Mouse (Mus musculus) kidney, adult 8-10 months (tissue): ENCODE results near the gene Hk3.

Experiments
- DNase-seq, 2 experiments: peaks; one replicate each; pipeline ENCODE4 v3.0.0; 2022

Hk3 gene

GRCm38 (mm10) chr13:55000433-55000832 is 20.8 kb downstream of the Hk3 start:
- no peak for DNase-seq

- DNase-seq, result no peak
Measured at GRCm38 (mm10) chr13:54997568-54997967, 23.6 kb downstream of the Hk3 start.

GRCm38 (mm10) chr13:54995161-54995560 is 26.0 kb downstream of the Hk3 start:
- DNase-seq, result no peak

GRCm38 (mm10) chr13:54994576-54994975 is 26.6 kb downstream of the Hk3 start:
- no peak for DNase-seq

- no peak for DNase-seq
Measured at GRCm38 (mm10) chr13:54992215-54992614, 29.0 kb downstream of the Hk3 start.

- DNase-seq, result no peak
Measured at GRCm38 (mm10) chr13:54988181-54988760, 32.9 kb downstream of the Hk3 start.

- no peak for DNase-seq
Measured at GRCm38 (mm10) chr13:54987405-54987804, 33.8 kb downstream of the Hk3 start.

GRCm38 (mm10) chr13:54983614-54984013 is 37.6 kb downstream of the Hk3 start:
- DNase-seq, result no peak

GRCm38 (mm10) chr13:54983001-54983400 is 38.2 kb downstream of the Hk3 start:
- no peak for DNase-seq

- DNase-seq, result no peak
Measured at GRCm38 (mm10) chr13:54980957-54981356, 40.2 kb downstream of the Hk3 start.

- DNase-seq, result no peak
Measured at GRCm38 (mm10) chr13:54978804-54979203, 42.4 kb downstream of the Hk3 start.

- DNase-seq, result no peak
Measured at GRCm38 (mm10) chr13:54975546-54975945, 45.6 kb downstream of the Hk3 start.

- DNase-seq, result peak; percentile 9 to 50
Measured at GRCm38 (mm10) chr13:54970521-54971247, 50.5 kb downstream of the Hk3 start.

- no peak for DNase-seq
Measured at GRCm38 (mm10) chr13:54969513-54969912, 51.7 kb downstream of the Hk3 start.

- DNase-seq, result no peak
Measured at GRCm38 (mm10) chr13:54968636-54969035, 52.5 kb downstream of the Hk3 start.

GRCm38 (mm10) chr13:54967501-54967900 is 53.7 kb downstream of the Hk3 start:
- DNase-seq, result no peak

- no peak for DNase-seq
Measured at GRCm38 (mm10) chr13:54965256-54965655, 55.9 kb downstream of the Hk3 start.

GRCm38 (mm10) chr13:54960491-54960890 is 60.7 kb downstream of the Hk3 start:
- DNase-seq, result no peak

- DNase-seq, result no peak
Measured at GRCm38 (mm10) chr13:54959842-54960241, 61.3 kb downstream of the Hk3 start.

- no peak for DNase-seq
Measured at GRCm38 (mm10) chr13:54959059-54959701, 62.0 kb downstream of the Hk3 start.

GRCm38 (mm10) chr13:54957281-54957680 is 63.9 kb downstream of the Hk3 start:
- DNase-seq, result no peak
